Mouse (Mus musculus): Measurements from ENCODE around the gene Dvl3.

The Dvl3 gene

GRCm38 (mm10) chr16:20497980-20498676 is 18.7 kb upstream of the Dvl3 start:
- DNase-seq (ENCODE audit: low spot score) = no peak

GRCm38 (mm10) chr16:20498677-20499475 is 17.9 kb upstream of the Dvl3 start, which contains the start of gene Eif2b5:
TSS of gene Eif2b5 (plus strand) at chr16:20498817.
- DNase-seq (ENCODE audit: low spot score) = peak; percentile 92

GRCm38 (mm10) chr16:20506000-20506399 is 10.8 kb upstream of the Dvl3 start:
- DNase-seq (ENCODE audit: low spot score) = no peak

- DNase-seq (ENCODE audit: low spot score) = peak; percentile 29
These were observed 7.4 kb upstream of the Dvl3 start for GRCm38 (mm10) chr16:20509349-20509748.

- DNase-seq (ENCODE audit: low spot score) = no peak
These were observed 5.4 kb upstream of the Dvl3 start for GRCm38 (mm10) chr16:20511277-20511847.

- no peak for DNase-seq (ENCODE audit: low spot score)
These were observed 750 bp upstream of the Dvl3 start for GRCm38 (mm10) chr16:20516032-20516431.

GRCm38 (mm10) chr16:20517216-20517615 is 434 bp downstream of the Dvl3 start:
- DNase-seq (ENCODE audit: low spot score) = peak; percentile 30

- no peak for DNase-seq (ENCODE audit: low spot score)
These were observed 1.1 kb downstream of the Dvl3 start for GRCm38 (mm10) chr16:20517701-20518374.

GRCm38 (mm10) chr16:20523886-20524285 is 7.1 kb downstream of the Dvl3 start:
- DNase-seq (ENCODE audit: low spot score) = no peak

- no peak for DNase-seq (ENCODE audit: low spot score)
These were observed 12.0 kb downstream of the Dvl3 start for GRCm38 (mm10) chr16:20528779-20529178.

- no peak for DNase-seq (ENCODE audit: low spot score)
These were observed 12.6 kb downstream of the Dvl3 start for GRCm38 (mm10) chr16:20529375-20529774.

GRCm38 (mm10) chr16:20530941-20531340 is 14.2 kb downstream of the Dvl3 start:
- DNase-seq (ENCODE audit: low spot score) = no peak

- no peak for DNase-seq (ENCODE audit: low spot score)
These were observed 18.0 kb downstream of the Dvl3 start for GRCm38 (mm10) chr16:20534617-20535295.

- DNase-seq (ENCODE audit: low spot score) = peak; percentile 97
These were observed 18.7 kb downstream of the Dvl3 start, which contains the start of gene Ap2m1 for GRCm38 (mm10) chr16:20535296-20536080. TSS of gene Ap2m1 (plus strand) at chr16:20535478.

- DNase-seq (ENCODE audit: low spot score) = no peak
These were observed 19.4 kb downstream of the Dvl3 start for GRCm38 (mm10) chr16:20536081-20536665.

GRCm38 (mm10) chr16:20537071-20537471 is 20.3 kb downstream of the Dvl3 start:
- no peak for DNase-seq (ENCODE audit: low spot score)

GRCm38 (mm10) chr16:20537601-20538320 is 21.0 kb downstream of the Dvl3 start:
- DNase-seq (ENCODE audit: low spot score) = no peak

- DNase-seq (ENCODE audit: low spot score) = no peak
These were observed 22.9 kb downstream of the Dvl3 start for GRCm38 (mm10) chr16:20539649-20540048.

GRCm38 (mm10) chr16:20540438-20540837 is 23.7 kb downstream of the Dvl3 start:
- no peak for DNase-seq (ENCODE audit: low spot score)

- no peak for DNase-seq (ENCODE audit: low spot score)
These were observed 28.9 kb downstream of the Dvl3 start for GRCm38 (mm10) chr16:20545696-20546095.
